ENCODE assay signal across 8 mouse cellular contexts in genomic region chr7:100926311-100926923, GRCm38 (mm10). TPM values are rescaled to one million over a fixed set of nuclear protein-coding genes. Genes with fewer than 3 reads are reported as not detected.
A peak's percentile ranks its signal among the peaks of the same experiment; 100 is the strongest.
DNase-seq lines count a peak whose midpoint lies in the region; ATAC-seq and TF ChIP-seq lines count a peak whose summit lies in the region.

No protein-coding gene starts in this region.

- no peak for ATAC-seq in heart, embryonic 14.5 days (ENCODE audit: insufficient number of reproducible peaks, insufficient read depth, low FRiP score, low read depth)
- ATAC-seq in hindbrain, embryonic 16.5 days = no peak
- ATAC-seq in liver, embryonic 13.5 days (ENCODE audit: low read depth) = no peak
- ATAC-seq in megakaryocyte progenitor cell, adult 5-6 weeks (replicated peaks; ENCODE audit: poor library complexity) = no peak

- peak overlapping the region; percentile 6 to 53; a peak in 1 of 4 replicates for H3K27ac ChIP-seq in heart, embryonic 14.5 days (replicated peaks in 1 of 2; ENCODE audit: control insufficient read depth in 1 of 2, insufficient read depth in 1 of 2, low read depth in 2 of 2, low read length in 2 of 2)
- peak overlapping the region; percentile 74; the same call in 1 of the 2 replicates for H3K27ac ChIP-seq in cortical plate, adult 2 months (ENCODE audit: insufficient read depth, low read length)
- no peak overlapping the region for H3K27ac ChIP-seq in hindbrain, embryonic 16.5 days (ENCODE audit: low read depth, low read length)
- no peak overlapping the region for H3K27ac ChIP-seq in liver, embryonic 13.5 days

- WGBS in heart, embryonic 14.5 days = 19% methylated on average over 12 of the region's 12 CpGs
- 31% methylated on average over 12 of the region's 12 CpGs for WGBS in hindbrain, embryonic 16.5 days
- 27% methylated on average over 12 of the region's 12 CpGs for WGBS in liver, embryonic 13.5 days (ENCODE audit: insufficient replicate concordance)

- no peak for TF ChIP-seq POLR2A in cortical plate, adult 2 months (IDR thresholded peaks at IDR 0.05; ENCODE audit: extremely low read depth, insufficient read depth, low read length)

- peak overlapping the region; percentile 94 for H3K4me2 ChIP-seq in heart, embryonic 14.5 days (ENCODE audit: low read length)
- peak overlapping the region; percentile 48 for H3K4me2 ChIP-seq in hindbrain, embryonic 16.5 days (ENCODE audit: low read length)
- H3K4me2 ChIP-seq in liver, embryonic 13.5 days = peak overlapping the region; percentile 78

- H3K4me3 ChIP-seq in heart, embryonic 14.5 days (ENCODE audit: control insufficient read depth in 1 of 2, insufficient read depth in 1 of 2, low read depth in 1 of 2, low read length in 2 of 2) = peak overlapping the region; percentile 68 to 72
- peak overlapping the region; percentile 14 for H3K4me3 ChIP-seq in cortical plate, adult 2 months (ENCODE audit: insufficient read depth, low read length)
- peak overlapping the region; percentile 21 for H3K4me3 ChIP-seq in hindbrain, embryonic 16.5 days (ENCODE audit: low read length)
- H3K4me3 ChIP-seq in liver, embryonic 13.5 days (replicated peaks) = peak overlapping the region; percentile 33

- TF ChIP-seq CTCF in cortical plate, adult 2 months (IDR thresholded peaks at IDR 0.05; ENCODE audit: extremely low read depth, insufficient read depth, low read length) = no peak

- peak overlapping the region; percentile 96 for H3K9ac ChIP-seq in heart, embryonic 14.5 days (ENCODE audit: low read length)
- no peak overlapping the region for H3K9ac ChIP-seq in hindbrain, embryonic 16.5 days (ENCODE audit: low read depth, low read length)
- no peak overlapping the region for H3K9ac ChIP-seq in liver, embryonic 13.5 days

- no peak for DNase-seq in heart, adult 9 months (ENCODE audit: low spot score in 2 of 2)
- DNase-seq in liver, embryonic 13.5 days = no peak
- no peak for DNase-seq in cerebellum, adult 9-11 months
- DNase-seq in cerebellum, adult 11-12 months = no peak

- H3K36me3 ChIP-seq in heart, embryonic 14.5 days (ENCODE audit: control insufficient read depth, insufficient read depth, low read length) = peaks cover 30% of the 10 kb centered on the region
- H3K36me3 ChIP-seq in hindbrain, embryonic 16.5 days (ENCODE audit: control insufficient read depth, insufficient read depth, low read length) = no peaks in the 10 kb centered on the region
- H3K36me3 ChIP-seq in liver, embryonic 13.5 days = no peaks in the 10 kb centered on the region

- no peaks in the 10 kb centered on the region for H3K27me3 ChIP-seq in heart, embryonic 14.5 days (ENCODE audit: control insufficient read depth, insufficient read depth, low read length)
- peaks cover 12% of the 10 kb centered on the region for H3K27me3 ChIP-seq in hindbrain, embryonic 16.5 days (replicated peaks; ENCODE audit: control insufficient read depth, insufficient read depth, low read length)
- peaks cover 67% of the 10 kb centered on the region for H3K27me3 ChIP-seq in liver, embryonic 13.5 days

- H3K4me1 ChIP-seq in heart, embryonic 14.5 days (ENCODE audit: control insufficient read depth in 2 of 2, insufficient read depth in 2 of 2, low read length in 2 of 2) = peaks cover 79 to 89% of the 10 kb centered on the region in 2 experiments
- peaks cover 12% of the 10 kb centered on the region for H3K4me1 ChIP-seq in cortical plate, adult 2 months (ENCODE audit: control insufficient read depth, insufficient read depth, low read length)
- H3K4me1 ChIP-seq in hindbrain, embryonic 16.5 days (ENCODE audit: control insufficient read depth, insufficient read depth, low read depth, low read length) = peaks cover 22% of the 10 kb centered on the region
- H3K4me1 ChIP-seq in liver, embryonic 13.5 days (replicated peaks) = peaks cover 61% of the 10 kb centered on the region

- no peaks in the 10 kb centered on the region for H3K9me3 ChIP-seq in heart, embryonic 14.5 days (ENCODE audit: control insufficient read depth, low read length)
- H3K9me3 ChIP-seq in hindbrain, embryonic 16.5 days (ENCODE audit: control insufficient read depth, low read length) = no peaks in the 10 kb centered on the region
- no peaks in the 10 kb centered on the region for H3K9me3 ChIP-seq in liver, embryonic 13.5 days (replicated peaks)

RNA-seq across cellular contexts. Expression of gene Arhgef17, which starts 5.5 kb away (rescaled TPM):
- polyA plus RNA-seq in heart, embryonic 14.5 days (2014; fragmentation: Nextera tagmentation; extraction: Ambion mirVana) = 7.7 and 8.9 TPM in 2 replicates
- polyA plus RNA-seq in cortical plate, adult 2 months (2012; rRNA removed) = 89.2 and 91.3 TPM in 2 replicates
- polyA plus RNA-seq in hindbrain, embryonic 16.5 days (2015; fragmentation: Nextera tagmentation; extraction: Ambion mirVana) = 13.6 and 18.2 TPM in 2 replicates
- polyA plus RNA-seq in liver, embryonic 13.5 days (2015; fragmentation: Nextera tagmentation; extraction: Ambion mirVana) = 0.53 and 0.83 TPM in 2 replicates
- total RNA-seq in megakaryocyte progenitor cell, adult 5-6 weeks (2015) = 0.12 and 0.44 TPM in 2 replicates
- 0.08 TPM in 1 of 2 replicates, not detected in the other for total RNA-seq in megakaryocyte progenitor cell, adult 5-6 weeks (2017)

RNA-seq across cellular contexts. Expression of gene P2ry6, which starts 48.0 kb away (rescaled TPM):
- 4.3 and 5.4 TPM in 2 replicates for polyA plus RNA-seq in heart, embryonic 14.5 days (2014; fragmentation: Nextera tagmentation; extraction: Ambion mirVana)
- 4.3 and 4.9 TPM in 2 replicates for polyA plus RNA-seq in cortical plate, adult 2 months (2012; rRNA removed)
- 2.7 and 4.8 TPM in 2 replicates for polyA plus RNA-seq in hindbrain, embryonic 16.5 days (2015; fragmentation: Nextera tagmentation; extraction: Ambion mirVana)
- polyA plus RNA-seq in liver, embryonic 13.5 days (2015; fragmentation: Nextera tagmentation; extraction: Ambion mirVana) = 2.7 and 3.2 TPM in 2 replicates
- total RNA-seq in megakaryocyte progenitor cell, adult 5-6 weeks (2015) = 0.42 and 0.49 TPM in 2 replicates
- 0.04 TPM in 1 of 2 replicates, not detected in the other for total RNA-seq in megakaryocyte progenitor cell, adult 5-6 weeks (2017)

Comparison
In these comparisons a context has a peak if more than half of its experiments do, and no peak if none do; other contexts are left out.
1. H3K27ac ChIP-seq: peak in heart, embryonic 14.5 days (2 of 2) and cortical plate, adult 2 months (single experiment); none in hindbrain, embryonic 16.5 days (single experiment) and liver, embryonic 13.5 days (single experiment).
2. H3K4me3 ChIP-seq: peak in every context shown above with its lines; median percentile 70 in heart, embryonic 14.5 days; 33 in liver, embryonic 13.5 days; 21 in hindbrain, embryonic 16.5 days; 14 in cortical plate, adult 2 months.
3. Peak in every context shown above with its lines, with median percentiles within 50 percentile points of each other: H3K4me2 ChIP-seq.